Mouse (Mus musculus) MEL (cell line): ENCODE data around the gene Tex101. TPM values are rescaled to one million over a fixed set of nuclear protein-coding genes. Genes with fewer than 3 reads are reported as not detected.
A peak's percentile ranks its signal among the peaks of the same experiment; 100 is the strongest.

Experiments
- DNase-seq: peaks from one replicate; pipeline ENCODE4 v3.0.0; 2011; ENCODE audit warnings: low read depth, low spot score
- H3K27ac ChIP-seq: 2 replicates; pipeline ENCODE4 v1.5.1; 2012; ENCODE audit warnings: low read depth, mild to moderate bottlenecking, control low read depth, low read length, moderate library complexity; ENCODE audit not compliant: control insufficient read depth
- H3K27me3 ChIP-seq, 2 experiments: fragments of 150-350 bp in 1 of 2; sonication (generic) in 1 of 2; 2 replicates each; pipeline ENCODE4 v1.6.1; 2012; ENCODE audit warnings: low read length in 2 of 2, mild to moderate bottlenecking in 2 of 2, improper control_type of control experiment in 1 of 2, moderate library complexity in 1 of 2; ENCODE audit not compliant: insufficient read depth in 2 of 2, control insufficient read depth in 1 of 2
- H3K36me3 ChIP-seq, 2 experiments: 2 replicates each; pipeline ENCODE4 v1.6.1; 2012 to 2014; ENCODE audit warnings: low read length in 2 of 2, improper control_type of control experiment in 1 of 2, inconsistent platforms in 1 of 2, mild to moderate bottlenecking in 1 of 2; ENCODE audit not compliant: insufficient read depth in 2 of 2, control insufficient read depth in 1 of 2
- H3K4me1 ChIP-seq, 2 experiments: fragments of 150-350 bp in 1 of 2; sonication (generic) in 1 of 2; 2 replicates each; pipeline ENCODE4 v1.6.1; 2012; ENCODE audit warnings: low read length in 2 of 2, improper control_type of control experiment in 1 of 2, mild to moderate bottlenecking in 1 of 2; ENCODE audit not compliant: insufficient read depth in 2 of 2, control insufficient read depth in 1 of 2
- H3K4me3 ChIP-seq, 2 experiments: fragments of 150-350 bp in 1 of 2; sonication (generic) in 1 of 2; 2 replicates each; pipeline ENCODE4 v1.5.1; 2012; ENCODE audit warnings: low read depth in 2 of 2, low read length in 2 of 2, mild to moderate bottlenecking in 2 of 2, moderate library complexity in 2 of 2, control low read depth in 1 of 2, improper control_type of control experiment in 1 of 2; ENCODE audit not compliant: control insufficient read depth in 1 of 2, insufficient read depth in 1 of 2
- H3K79me2 ChIP-seq: 2 replicates; pipeline ENCODE4 v1.6.1; 2012; ENCODE audit warnings: mild to moderate bottlenecking, low read length, moderate library complexity; ENCODE audit not compliant: control insufficient read depth, poor library complexity, insufficient read depth
- H3K9ac ChIP-seq: 2 replicates; pipeline ENCODE4 v1.6.1; 2012; ENCODE audit warnings: low read depth, mild to moderate bottlenecking, control low read depth, low read length, moderate library complexity; ENCODE audit not compliant: control insufficient read depth, poor library complexity, severe bottlenecking
- H3K9me3 ChIP-seq: fragments of 150-350 bp; sonication (generic); replicated peaks from 2 replicates; pipeline ENCODE4 v1.6.1; 2012; ENCODE audit warnings: mild to moderate bottlenecking, low read length, improper control_type of control experiment, moderate library complexity; ENCODE audit not compliant: insufficient read depth
- BHLHE40 ChIP-seq: IDR thresholded peaks from 2 replicates; pipeline ENCODE4 v1.6.1; 2012; ENCODE audit warnings: low read depth, mild to moderate bottlenecking, inconsistent platforms, low read length, improper control_type of control experiment, borderline replicate concordance
- CHD1 ChIP-seq: IDR thresholded peaks from 2 replicates; pipeline ENCODE4 v1.6.1; 2012; ENCODE audit warnings: low read depth, mild to moderate bottlenecking, inconsistent platforms, low read length, improper control_type of control experiment
- CTCF ChIP-seq, 3 experiments: IDR thresholded peaks in 2 of 3; conservative IDR thresholded peaks in 1 of 3; 2 replicates each; pipeline ENCODE4 v1.5.1; 2011 to 2012; ENCODE audit warnings: low read length in 3 of 3, low read depth in 2 of 3, mild to moderate bottlenecking in 2 of 3, improper control_type of control experiment in 1 of 3, inconsistent platforms in 1 of 3, mixed read lengths in 1 of 3, moderate library complexity in 1 of 3; ENCODE audit not compliant: control insufficient read depth in 1 of 3, insufficient read depth in 1 of 3, poor library complexity in 1 of 3, severe bottlenecking in 1 of 3
- E2F4 ChIP-seq: IDR thresholded peaks from 2 replicates; pipeline ENCODE4 v1.6.1; 2011; ENCODE audit warnings: low read depth, low read length, improper control_type of control experiment, borderline replicate concordance
- ELF1 ChIP-seq: IDR thresholded peaks from 2 replicates; pipeline ENCODE4 v1.6.1; 2014; ENCODE audit warnings: low read depth, mild to moderate bottlenecking, inconsistent platforms, low read length, improper control_type of control experiment, moderate library complexity
- EP300 ChIP-seq, 2 experiments: IDR thresholded peaks; 2 replicates each; pipeline ENCODE4 v1.6.1; 2011; ENCODE audit warnings: improper control_type of control experiment in 2 of 2, low read length in 2 of 2, low read depth in 1 of 2, mild to moderate bottlenecking in 1 of 2
- GATA1 ChIP-seq: IDR thresholded peaks from 2 replicates; pipeline ENCODE4 v1.6.1; 2011; ENCODE audit warnings: low read depth, low read length, improper control_type of control experiment
- HCFC1 ChIP-seq: IDR thresholded peaks from 2 replicates; pipeline ENCODE4 v1.6.1; 2012; ENCODE audit warnings: low read depth, mild to moderate bottlenecking, inconsistent platforms, low read length, improper control_type of control experiment, moderate library complexity
- KAT2A ChIP-seq: conservative IDR thresholded peaks from 2 replicates; pipeline ENCODE4 v1.6.1; 2012; ENCODE audit warnings: low read depth, low read length, improper control_type of control experiment, inconsistent platforms
- MAFK ChIP-seq: IDR thresholded peaks from 2 replicates; pipeline ENCODE4 v1.6.1; 2011; ENCODE audit warnings: low read depth, mild to moderate bottlenecking, low read length, improper control_type of control experiment, borderline replicate concordance
- MAX ChIP-seq: IDR thresholded peaks from 2 replicates; pipeline ENCODE4 v1.6.1; 2011; ENCODE audit warnings: low read length, improper control_type of control experiment
- MAZ ChIP-seq: IDR thresholded peaks from 2 replicates; pipeline ENCODE4 v1.6.1; 2012; ENCODE audit warnings: low read depth, mild to moderate bottlenecking, inconsistent platforms, low read length, improper control_type of control experiment
- MEF2A ChIP-seq: IDR thresholded peaks from 2 replicates; pipeline ENCODE4 v1.6.1; 2014; ENCODE audit warnings: low read depth, mild to moderate bottlenecking, inconsistent platforms, low read length, improper control_type of control experiment; ENCODE audit not compliant: poor library complexity, insufficient replicate concordance, severe bottlenecking; ENCODE audit errors: extremely low read depth
- MXI1 ChIP-seq: IDR thresholded peaks from 2 replicates; pipeline ENCODE4 v1.6.1; 2011; ENCODE audit warnings: mild to moderate bottlenecking, low read depth, low read length, improper control_type of control experiment
- MYB ChIP-seq: IDR thresholded peaks from 2 replicates; pipeline ENCODE4 v1.6.1; 2011; ENCODE audit warnings: mild to moderate bottlenecking, low read depth, low read length, improper control_type of control experiment
- MYC ChIP-seq: IDR thresholded peaks from 2 replicates; pipeline ENCODE4 v1.6.1; 2011; ENCODE audit warnings: low read depth, mild to moderate bottlenecking, low read length, improper control_type of control experiment, moderate library complexity
- NELFE ChIP-seq: IDR thresholded peaks from 2 replicates; pipeline ENCODE4 v1.6.1; 2011; ENCODE audit warnings: low read depth, low read length, improper control_type of control experiment
- NRF1 ChIP-seq: IDR thresholded peaks from 2 replicates; pipeline ENCODE4 v1.6.1; 2014; ENCODE audit warnings: low read depth, mild to moderate bottlenecking, inconsistent platforms, low read length, improper control_type of control experiment, moderate library complexity; ENCODE audit not compliant: poor library complexity, insufficient read depth, severe bottlenecking
- POLR2A ChIP-seq, 2 experiments: IDR thresholded peaks; 2 replicates each; pipeline ENCODE4 v1.6.1; 2011 to 2012; ENCODE audit warnings: low read length in 2 of 2, mild to moderate bottlenecking in 2 of 2, control low read depth in 1 of 2, improper control_type of control experiment in 1 of 2, low read depth in 1 of 2, moderate library complexity in 1 of 2; ENCODE audit not compliant: control insufficient read depth in 1 of 2, insufficient read depth in 1 of 2, poor library complexity in 1 of 2
- POLR2AphosphoS2 ChIP-seq: IDR thresholded peaks from 2 replicates; pipeline ENCODE4 v1.6.1; 2011; ENCODE audit warnings: low read length, improper control_type of control experiment
- POLR2AphosphoS5 ChIP-seq: IDR thresholded peaks from 2 replicates; pipeline ENCODE4 v1.6.1; 2012; ENCODE audit warnings: low read depth, borderline replicate concordance, mild to moderate bottlenecking, inconsistent platforms, low read length, moderate library complexity, mixed read lengths
- RAD21 ChIP-seq: IDR thresholded peaks from 2 replicates; pipeline ENCODE4 v1.6.1; 2011; ENCODE audit warnings: mild to moderate bottlenecking, low read depth, low read length, improper control_type of control experiment
- SIN3A ChIP-seq: IDR thresholded peaks from 2 replicates; pipeline ENCODE4 v1.6.1; 2012; ENCODE audit warnings: low read length, improper control_type of control experiment, inconsistent platforms
- SMC3 ChIP-seq: IDR thresholded peaks from 2 replicates; pipeline ENCODE4 v1.6.1; 2011; ENCODE audit warnings: low read depth, low read length, improper control_type of control experiment
- TAL1 ChIP-seq: IDR thresholded peaks from 2 replicates; pipeline ENCODE4 v1.6.1; 2012; ENCODE audit warnings: mild to moderate bottlenecking, inconsistent platforms, low read length, moderate library complexity, mixed read lengths
- TBP ChIP-seq: IDR thresholded peaks from 2 replicates; pipeline ENCODE4 v1.8.0; 2011; ENCODE audit warnings: low read depth, low read length, improper control_type of control experiment
- TCF12 ChIP-seq: IDR thresholded peaks from 2 replicates; pipeline ENCODE4 v1.6.1; 2014; ENCODE audit warnings: low read depth, mild to moderate bottlenecking, inconsistent platforms, low read length, improper control_type of control experiment, moderate library complexity
- UBTF ChIP-seq: IDR thresholded peaks from 2 replicates; pipeline ENCODE4 v1.6.1; 2012; ENCODE audit warnings: low read depth, mild to moderate bottlenecking, inconsistent platforms, low read length, improper control_type of control experiment, moderate library complexity, borderline replicate concordance; ENCODE audit not compliant: insufficient read depth
- USF1 ChIP-seq: IDR thresholded peaks from 2 replicates; pipeline ENCODE4 v1.6.1; 2014; ENCODE audit warnings: low read depth, mild to moderate bottlenecking, inconsistent platforms, low read length, improper control_type of control experiment, moderate library complexity
- USF2 ChIP-seq, 2 experiments: IDR thresholded peaks; 2 replicates each; pipeline ENCODE4 v1.6.1; 2011 to 2012; ENCODE audit warnings: improper control_type of control experiment in 2 of 2, low read length in 2 of 2, borderline replicate concordance in 1 of 2, inconsistent platforms in 1 of 2, low read depth in 1 of 2, mild to moderate bottlenecking in 1 of 2; ENCODE audit not compliant: insufficient read depth in 1 of 2
- ZC3H11A ChIP-seq: IDR thresholded peaks from 2 replicates; pipeline ENCODE4 v1.6.1; 2012; ENCODE audit warnings: low read depth, mild to moderate bottlenecking, inconsistent platforms, low read length, improper control_type of control experiment
- ZKSCAN1 ChIP-seq: IDR thresholded peaks from 2 replicates; pipeline ENCODE4 v1.6.1; 2012; ENCODE audit warnings: low read depth, mild to moderate bottlenecking, inconsistent platforms, low read length, improper control_type of control experiment, moderate library complexity
- ZMIZ1 ChIP-seq: IDR thresholded peaks from 2 replicates; pipeline ENCODE4 v1.6.1; 2012; ENCODE audit warnings: low read depth, mild to moderate bottlenecking, inconsistent platforms, low read length, improper control_type of control experiment, moderate library complexity
- ZNF384 ChIP-seq: IDR thresholded peaks from 2 replicates; pipeline ENCODE4 v1.6.1; 2012; ENCODE audit warnings: low read depth, mild to moderate bottlenecking, inconsistent platforms, low read length, improper control_type of control experiment
- polyA plus RNA-seq, 2 experiments: library from polyadenylated mRNA; stranded (reverse) in 1 of 2; unstranded in 1 of 2; fragments of >175 nt in 1 of 2; fragments of >200 nt in 1 of 2; gene quantifications; 2 replicates each; pipeline versions ENCODE4 v1.2.1 to v1.2.4; 2012; ENCODE audit warnings: low replicate concordance in 2 of 2, low read depth in 1 of 2; ENCODE audit not compliant: insufficient read length in 2 of 2, insufficient read depth in 1 of 2, missing spikeins in 1 of 2
- total RNA-seq: library from RNA; depleted of rRNA; stranded (reverse); fragments of 300-350 nt; gene quantifications from 2 replicates; pipeline ENCODE4 v1.2.3, GENCODE M21; 2012

Tex101 gene
- total and polyA plus RNA-seq, 3 experiments, result 0.08 to 0.15 TPM; not detected in 1

DNA sequence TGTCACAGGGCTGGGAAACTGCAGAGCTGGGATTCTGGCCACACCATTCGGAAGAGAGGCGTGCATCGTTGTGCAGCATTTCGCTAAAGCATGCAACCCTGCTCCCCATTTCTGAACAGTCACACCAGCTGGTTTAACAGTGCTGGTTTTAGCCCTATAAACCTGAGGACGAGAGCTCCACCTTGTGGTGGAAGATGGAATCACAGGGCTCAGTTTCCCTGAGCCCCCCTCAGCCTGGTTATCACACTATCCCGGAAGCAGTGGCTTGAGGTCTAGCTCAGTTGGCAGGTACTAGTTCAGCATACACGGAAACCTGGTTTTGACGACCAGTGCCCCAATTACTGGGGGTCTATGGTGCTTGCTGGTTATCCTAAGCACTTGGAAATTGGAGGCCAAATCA, 13.9 kb downstream of the Tex101 start:
- peaks cover 0 to 7% of the 10 kb centered on the region in 2 experiments; a peak in 2 of 4 replicates for H3K4me1 ChIP-seq
- no peaks in the 10 kb centered on the region for H3K9me3 ChIP-seq
- H3K27ac ChIP-seq, result peak overlapping the region; percentile 88
- H3K9ac ChIP-seq, result peak overlapping the region; percentile 62; the same call in 1 of the 2 replicates
- peak; percentile 93 for DNase-seq
- H3K36me3 ChIP-seq, result peaks cover 0 to 5% of the 10 kb centered on the region in 2 experiments; a peak in 2 of 4 replicates
- no peaks in the 10 kb centered on the region for H3K27me3 ChIP-seq
- H3K4me3 ChIP-seq, result 0 out of 4 replicates have a peak overlapping the region, but pooled peaks of 1 of the 2 experiments have one; percentile 19
- TF ChIP-seq SIN3A (peak; percentile 58), MAX (0 out of 2 replicates have a peak, but pooled peaks have one; percentile 18), RAD21 (peak; percentile 81), CHD1 (no peak), MEF2A (no peak), TBP (peak; percentile 68; the same call in 1 of the 2 replicates), ZMIZ1 (no peak), MYB (no peak), NRF1 (no peak), MXI1 (peak; percentile 66), ZC3H11A (peak; percentile 51), EP300 (IDR thresholded peaks at IDR 0.05; ENCODE audit: low read depth in 1 of 2, low read length in 2 of 2) (no peak), KAT2A (no peak), TCF12 (no peak), MAZ (0 out of 2 replicates have a peak, but pooled peaks have one; percentile 20), USF1 (no peak), POLR2A (IDR thresholded peaks at IDR 0.05; ENCODE audit: control insufficient read depth in 1 of 2, insufficient read depth in 1 of 2, low read depth in 1 of 2, low read length in 2 of 2, poor library complexity in 1 of 2) (no peak; a peak in 1 of 4 replicates), ZNF384 (no peak), POLR2AphosphoS2 (no peak), HCFC1 (peak; percentile 58; the same call in 1 of the 2 replicates), BHLHE40 (no peak), TAL1 (no peak; the same call in 1 of the 2 replicates), ZKSCAN1 (no peak), ELF1 (peak; percentile 76), POLR2AphosphoS5 (no peak), MYC (peak; percentile 78), USF2 (IDR thresholded peaks at IDR 0.05; ENCODE audit: borderline replicate concordance in 1 of 2, insufficient read depth in 1 of 2, low read depth in 1 of 2, low read length in 2 of 2) (no peak), UBTF (no peak), MAFK (no peak), E2F4 (no peak), GATA1 (0 out of 2 replicates have a peak, but pooled peaks have one; percentile 17), CTCF (IDR thresholded peaks at IDR 0.05 in 2 of 3, conservative IDR thresholded peaks at IDR 0.05 in 1 of 3; ENCODE audit: control insufficient read depth in 1 of 3, insufficient read depth in 1 of 3, low read depth in 2 of 3, low read length in 3 of 3, poor library complexity in 1 of 3, severe bottlenecking in 1 of 3) (peak; percentile 81 to 99 (median 94)), SMC3 (peak; percentile 78), NELFE (no peak)
- H3K79me2 ChIP-seq, result no peaks in the 10 kb centered on the region
